In the genomic region with DNA sequence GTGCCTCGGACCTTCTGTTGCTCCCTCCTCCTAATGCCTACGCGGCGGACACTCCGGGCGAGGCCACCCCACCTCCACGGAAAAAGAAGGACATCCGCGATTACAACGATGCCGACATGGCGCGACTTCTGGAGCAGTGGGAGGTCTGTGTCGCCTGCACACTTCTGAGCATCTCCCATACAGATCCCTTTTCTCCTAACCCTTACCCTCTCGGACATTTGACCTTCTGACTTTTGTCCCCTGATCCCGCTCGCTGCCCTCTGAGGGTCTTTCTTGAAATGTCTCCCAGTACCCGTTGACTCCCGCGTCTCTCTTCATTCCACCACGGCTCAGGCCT, we compare ENCODE assay signal across 8 mouse cellular contexts. TPM values are rescaled to one million over a fixed set of nuclear protein-coding genes. Genes with fewer than 3 reads are reported as not detected.
DNase-seq lines count a peak whose midpoint lies in the region; ATAC-seq and TF ChIP-seq lines count a peak whose summit lies in the region.

No protein-coding gene starts in this region.

- H3K4me2 ChIP-seq in embryonic facial prominence, embryonic 13.5 days: peak overlapping the region; percentile 77
- H3K4me2 ChIP-seq in limb, embryonic 11.5 days (ENCODE audit: low read depth, severe bottlenecking): peak overlapping the region; percentile 51
- peak overlapping the region; percentile 86 for H3K4me2 ChIP-seq in neural tube, embryonic 15.5 days

- TF ChIP-seq CTCF in left cerebral cortex, adult 2 months (IDR thresholded peaks at IDR 0.05): no peak

- H3K27me3 ChIP-seq in embryonic facial prominence, embryonic 13.5 days: no peaks in the 10 kb centered on the region
- no peaks in the 10 kb centered on the region for H3K27me3 ChIP-seq in limb, embryonic 11.5 days (ENCODE audit: control insufficient read depth, insufficient read depth, low read length)
- no peaks in the 10 kb centered on the region for H3K27me3 ChIP-seq in neural tube, embryonic 15.5 days (replicated peaks)

- H3K9ac ChIP-seq in embryonic facial prominence, embryonic 13.5 days: peak overlapping the region; percentile 87
- H3K9ac ChIP-seq in limb, embryonic 11.5 days (ENCODE audit: low read length): peak overlapping the region; percentile 82
- peak overlapping the region; percentile 76 for H3K9ac ChIP-seq in neural tube, embryonic 15.5 days (replicated peaks)

- intact Hi-C loops in left cerebral cortex, adult 2 months (cut with DNase I): loop anchor here (5.0 kb wide), 1 partner anchor 380 kb away; no protein-coding TSS in a partner anchor

- H3K27ac ChIP-seq in left cerebral cortex, adult 2 months: peak overlapping the region; percentile 91
- peak overlapping the region; percentile 90 for H3K27ac ChIP-seq in embryonic facial prominence, embryonic 13.5 days
- H3K27ac ChIP-seq in limb, embryonic 11.5 days (replicated peaks; ENCODE audit: low read depth, low read length): peak overlapping the region; percentile 75
- peak overlapping the region; percentile 89 for H3K27ac ChIP-seq in neural tube, embryonic 15.5 days (replicated peaks)

- WGBS in embryonic facial prominence, embryonic 13.5 days: 0% methylated on average over 21 of the region's 21 CpGs
- WGBS in limb, embryonic 11.5 days: under 1% methylated on average over 21 of the region's 21 CpGs
- WGBS in neural tube, embryonic 15.5 days: under 1% methylated on average over 21 of the region's 21 CpGs

- ATAC-seq in embryonic facial prominence, embryonic 13.5 days (ENCODE audit: insufficient number of reproducible peaks, insufficient read depth, low FRiP score, low TSS enrichment, low read depth): peak; percentile 45
- ATAC-seq in limb, embryonic 11.5 days (ENCODE audit: insufficient number of reproducible peaks, low FRiP score, low TSS enrichment, low read depth): no peak
- ATAC-seq in neural tube, embryonic 15.5 days (ENCODE audit: low FRiP score): peak; percentile 58

- no peak for DNase-seq in left cerebral cortex, adult 2 months (ENCODE audit: extremely low spot score in 1 of 2, low spot score in 2 of 2)
- DNase-seq in left cerebral cortex, adult 18-20 months (ENCODE audit: low spot score in 2 of 2): no peak
- no peak for DNase-seq in limb, embryonic 11.5 days (ENCODE audit: low spot score)
- no peak for DNase-seq in gastrocnemius, postnatal 10 days
- no peak for DNase-seq in embryo, embryonic 9.5 days (ENCODE audit: extremely low spot score)
- no peak for DNase-seq in gastrocnemius, adult 18-20 months (ENCODE audit: low spot score)

- peaks cover 18% of the 10 kb centered on the region for H3K4me1 ChIP-seq in embryonic facial prominence, embryonic 13.5 days
- H3K4me1 ChIP-seq in limb, embryonic 11.5 days (ENCODE audit: control insufficient read depth, insufficient read depth, low read length): peaks cover 6% of the 10 kb centered on the region; the same call in 1 of the 2 replicates
- peaks cover 29% of the 10 kb centered on the region for H3K4me1 ChIP-seq in neural tube, embryonic 15.5 days

- peak overlapping the region; percentile 84 for H3K4me3 ChIP-seq in left cerebral cortex, adult 2 months
- peak overlapping the region; percentile 79 for H3K4me3 ChIP-seq in embryonic facial prominence, embryonic 13.5 days
- peak overlapping the region; percentile 70 for H3K4me3 ChIP-seq in limb, embryonic 11.5 days (ENCODE audit: low read depth, low read length)
- peak overlapping the region; percentile 81 for H3K4me3 ChIP-seq in neural tube, embryonic 15.5 days (replicated peaks)

- H3K9me3 ChIP-seq in embryonic facial prominence, embryonic 13.5 days: no peaks in the 10 kb centered on the region
- no peaks in the 10 kb centered on the region for H3K9me3 ChIP-seq in limb, embryonic 11.5 days (ENCODE audit: control insufficient read depth, low read length)
- no peaks in the 10 kb centered on the region for H3K9me3 ChIP-seq in neural tube, embryonic 15.5 days (replicated peaks)

- peaks cover 17% of the 10 kb centered on the region for H3K36me3 ChIP-seq in embryonic facial prominence, embryonic 13.5 days
- peaks cover 4% of the 10 kb centered on the region; the same call in 1 of the 2 replicates for H3K36me3 ChIP-seq in limb, embryonic 11.5 days (ENCODE audit: control insufficient read depth, insufficient read depth, low read length)
- peaks cover 13% of the 10 kb centered on the region for H3K36me3 ChIP-seq in neural tube, embryonic 15.5 days

RNA-seq across cellular contexts. Expression of gene Mesd, which starts 8.0 kb away (rescaled TPM):
- total RNA-seq in left cerebral cortex, adult 2 months (2021): 10 to 100 TPM; 53.5 to 60.4 TPM
- 10 to 100 TPM; 60.4 to 62.3 TPM for total RNA-seq in left cerebral cortex, adult 18-20 months (2021)
- polyA plus RNA-seq in embryonic facial prominence, embryonic 13.5 days (2015; fragmentation: Nextera tagmentation; extraction: Ambion mirVana): 113 and 122 TPM in 2 replicates
- polyA plus RNA-seq in limb, embryonic 11.5 days (2014; fragmentation: Nextera tagmentation; extraction: Ambion mirVana): 87.0 and 89.7 TPM in 2 replicates
- polyA plus RNA-seq in neural tube, embryonic 15.5 days (2015; fragmentation: Nextera tagmentation; extraction: Ambion mirVana): 61.6 and 75.5 TPM in 2 replicates
- total RNA-seq in gastrocnemius, postnatal 10 days (2021): 10 to 100 TPM; 43.4 to 54.3 TPM
- total RNA-seq in gastrocnemius, adult 18-20 months (2021): 10 to 100 TPM; 23.4 to 28.7 TPM

RNA-seq across cellular contexts. Expression of gene Tlnrd1, which starts 8.2 kb away (rescaled TPM):
- 10 to 100 TPM; 22.8 to 26.9 TPM for total RNA-seq in left cerebral cortex, adult 2 months (2021)
- 10 to 100 TPM; 26.3 to 29.2 TPM for total RNA-seq in left cerebral cortex, adult 18-20 months (2021)
- 11.0 and 14.0 TPM in 2 replicates for polyA plus RNA-seq in embryonic facial prominence, embryonic 13.5 days (2015; fragmentation: Nextera tagmentation; extraction: Ambion mirVana)
- 22.2 and 27.2 TPM in 2 replicates for polyA plus RNA-seq in limb, embryonic 11.5 days (2014; fragmentation: Nextera tagmentation; extraction: Ambion mirVana)
- polyA plus RNA-seq in neural tube, embryonic 15.5 days (2015; fragmentation: Nextera tagmentation; extraction: Ambion mirVana): 10.9 TPM in 2 replicates
- 10 to 100 TPM in 1 of 2 experiments, 1 to 10 TPM in 1; 6.8 to 10.9 TPM for total RNA-seq in gastrocnemius, postnatal 10 days (2021)
- 1 to 10 TPM; 1.4 to 3.6 TPM for total RNA-seq in gastrocnemius, adult 18-20 months (2021)
